Mouse (Mus musculus): ENCODE measurements around the gene Agtpbp1. TPM values are rescaled to one million over a fixed set of nuclear protein-coding genes. Genes with fewer than 3 reads are reported as not detected.

Gene Agtpbp1
- polyA plus RNA-seq, 1 experiment from 2014 or later: 12.8 TPM

GRCm38 (mm10) chr13:59520834-59521233 lies 64.2 kb downstream of the Agtpbp1 start:
- ATAC-seq (ENCODE audit: low FRiP score, low TSS enrichment): no peak
- Histone ChIP-seq H3K27ac (ENCODE audit: low read length) (no peak overlapping the region), H3K4me1 (ENCODE audit: insufficient read depth, low read length) (no peaks in the 10 kb centered on the region), H3K36me3 (ENCODE audit: insufficient read depth, low read length) (0 out of 2 replicates have a peak, but pooled peaks cover 4% of the 10 kb centered on the region), H3K4me2 (replicated peaks; ENCODE audit: low read depth, low read length) (no peak overlapping the region), H3K27me3 (ENCODE audit: insufficient read depth, low read length) (no peaks in the 10 kb centered on the region), H3K4me3 (ENCODE audit: low read length) (no peak overlapping the region), H3K9ac (replicated peaks; ENCODE audit: low read length) (no peak overlapping the region), H3K9me3 (ENCODE audit: low read length) (no peaks in the 10 kb centered on the region)
- WGBS: 94% methylated on average over 2 of the region's 2 CpGs

- Histone ChIP-seq H3K9ac (replicated peaks; ENCODE audit: low read length) (no peak overlapping the region), H3K4me2 (replicated peaks; ENCODE audit: low read depth, low read length) (no peak overlapping the region), H3K36me3 (ENCODE audit: insufficient read depth, low read length) (0 out of 2 replicates have a peak, but pooled peaks cover 4% of the 10 kb centered on the region), H3K4me3 (ENCODE audit: low read length) (no peak overlapping the region), H3K9me3 (ENCODE audit: low read length) (no peaks in the 10 kb centered on the region), H3K4me1 (ENCODE audit: insufficient read depth, low read length) (no peaks in the 10 kb centered on the region), H3K27me3 (ENCODE audit: insufficient read depth, low read length) (no peaks in the 10 kb centered on the region), H3K27ac (ENCODE audit: low read length) (no peak overlapping the region)
- 94% methylated on average over 6 of the region's 6 CpGs for WGBS
- no peak for ATAC-seq (ENCODE audit: low FRiP score, low TSS enrichment)
These were observed 65.5 kb downstream of the Agtpbp1 start for GRCm38 (mm10) chr13:59519479-59519878.

GRCm38 (mm10) chr13:59518016-59518415 lies 67.0 kb downstream of the Agtpbp1 start:
- Histone ChIP-seq H3K4me1 (ENCODE audit: insufficient read depth, low read length) (no peaks in the 10 kb centered on the region), H3K9me3 (ENCODE audit: low read length) (no peaks in the 10 kb centered on the region), H3K27ac (ENCODE audit: low read length) (no peak overlapping the region), H3K9ac (replicated peaks; ENCODE audit: low read length) (no peak overlapping the region), H3K36me3 (ENCODE audit: insufficient read depth, low read length) (no peaks in the 10 kb centered on the region; the same call in 1 of the 2 replicates), H3K4me3 (ENCODE audit: low read length) (no peak overlapping the region), H3K27me3 (ENCODE audit: insufficient read depth, low read length) (no peaks in the 10 kb centered on the region), H3K4me2 (replicated peaks; ENCODE audit: low read depth, low read length) (no peak overlapping the region)
- ATAC-seq (ENCODE audit: low FRiP score, low TSS enrichment): no peak
- WGBS: 78% methylated on average over 4 of the region's 4 CpGs

- Histone ChIP-seq H3K9me3 (ENCODE audit: low read length) (no peaks in the 10 kb centered on the region), H3K4me1 (ENCODE audit: insufficient read depth, low read length) (no peaks in the 10 kb centered on the region), H3K27me3 (ENCODE audit: insufficient read depth, low read length) (no peaks in the 10 kb centered on the region), H3K9ac (replicated peaks; ENCODE audit: low read length) (no peak overlapping the region), H3K4me2 (replicated peaks; ENCODE audit: low read depth, low read length) (no peak overlapping the region), H3K4me3 (ENCODE audit: low read length) (no peak overlapping the region), H3K27ac (ENCODE audit: low read length) (no peak overlapping the region), H3K36me3 (ENCODE audit: insufficient read depth, low read length) (peaks cover 2% of the 10 kb centered on the region; the same call in 1 of the 2 replicates)
- WGBS: 27% methylated on average over 7 of the region's 7 CpGs
- no peak for ATAC-seq (ENCODE audit: low FRiP score, low TSS enrichment)
These were observed 70.0 kb downstream of the Agtpbp1 start for GRCm38 (mm10) chr13:59515074-59515473.

- ATAC-seq (ENCODE audit: low FRiP score, low TSS enrichment): no peak
- H3K9me3 ChIP-seq (ENCODE audit: low read length): no peaks in the 10 kb centered on the region
- no peaks in the 10 kb centered on the region for H3K27me3 ChIP-seq (ENCODE audit: insufficient read depth, low read length)
- no peak overlapping the region for H3K4me2 ChIP-seq (replicated peaks; ENCODE audit: low read depth, low read length)
- H3K27ac ChIP-seq (ENCODE audit: low read length): no peak overlapping the region
- H3K4me1 ChIP-seq (ENCODE audit: insufficient read depth, low read length): no peaks in the 10 kb centered on the region
- no peak overlapping the region for H3K9ac ChIP-seq (replicated peaks; ENCODE audit: low read length)
- WGBS: 65% methylated on average over 10 of the region's 10 CpGs
- no peak overlapping the region for H3K4me3 ChIP-seq (ENCODE audit: low read length)
- H3K36me3 ChIP-seq (ENCODE audit: insufficient read depth, low read length): peaks cover 13% of the 10 kb centered on the region; the same call in 1 of the 2 replicates
These were observed 75.2 kb downstream of the Agtpbp1 start for GRCm38 (mm10) chr13:59509644-59510366.

GRCm38 (mm10) chr13:59508584-59508983 lies 76.4 kb downstream of the Agtpbp1 start:
- no peak for ATAC-seq (ENCODE audit: low FRiP score, low TSS enrichment)
- H3K36me3 ChIP-seq (ENCODE audit: insufficient read depth, low read length): peaks cover 13% of the 10 kb centered on the region; the same call in 1 of the 2 replicates
- H3K9me3 ChIP-seq (ENCODE audit: low read length): no peaks in the 10 kb centered on the region
- H3K27ac ChIP-seq (ENCODE audit: low read length): no peak overlapping the region
- H3K4me1 ChIP-seq (ENCODE audit: insufficient read depth, low read length): 0 out of 2 replicates have a peak, but pooled peaks cover 2% of the 10 kb centered on the region
- H3K27me3 ChIP-seq (ENCODE audit: insufficient read depth, low read length): no peaks in the 10 kb centered on the region
- H3K9ac ChIP-seq (replicated peaks; ENCODE audit: low read length): no peak overlapping the region
- H3K4me2 ChIP-seq (replicated peaks; ENCODE audit: low read depth, low read length): no peak overlapping the region
- 66% methylated on average over 4 of the region's 4 CpGs for WGBS
- H3K4me3 ChIP-seq (ENCODE audit: low read length): no peak overlapping the region

DNA sequence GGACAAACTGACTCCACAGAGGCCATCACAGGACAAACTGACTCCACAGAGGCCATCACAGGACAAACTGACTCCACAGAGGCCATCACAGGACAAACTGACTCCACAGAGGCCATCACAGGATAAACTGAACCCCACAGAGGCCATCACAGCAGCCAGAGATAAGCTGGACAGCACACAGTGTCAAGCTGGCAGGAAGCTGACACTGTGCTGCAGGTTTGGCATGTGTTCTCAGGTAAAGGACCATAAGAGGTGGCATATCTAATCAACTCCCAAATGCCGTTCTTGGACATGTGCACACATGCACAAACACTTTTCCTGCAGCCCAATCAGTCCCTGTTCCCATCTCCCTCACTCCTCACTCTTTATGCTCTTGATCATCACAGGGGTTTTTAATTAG lies 78.6 kb downstream of the Agtpbp1 start:
- no peak overlapping the region for H3K4me3 ChIP-seq (ENCODE audit: low read length)
- no peak for ATAC-seq (ENCODE audit: low FRiP score, low TSS enrichment)
- no peak overlapping the region for H3K4me2 ChIP-seq (replicated peaks; ENCODE audit: low read depth, low read length)
- H3K27me3 ChIP-seq (ENCODE audit: insufficient read depth, low read length): no peaks in the 10 kb centered on the region
- H3K36me3 ChIP-seq (ENCODE audit: insufficient read depth, low read length): peaks cover 11% of the 10 kb centered on the region; the same call in 1 of the 2 replicates
- H3K27ac ChIP-seq (ENCODE audit: low read length): no peak overlapping the region
- 88% methylated on average over 1 of the region's 1 CpGs for WGBS
- no peak overlapping the region for H3K9ac ChIP-seq (replicated peaks; ENCODE audit: low read length)
- H3K4me1 ChIP-seq (ENCODE audit: insufficient read depth, low read length): 0 out of 2 replicates have a peak, but pooled peaks cover 8% of the 10 kb centered on the region
- no peaks in the 10 kb centered on the region for H3K9me3 ChIP-seq (ENCODE audit: low read length)

DNA sequence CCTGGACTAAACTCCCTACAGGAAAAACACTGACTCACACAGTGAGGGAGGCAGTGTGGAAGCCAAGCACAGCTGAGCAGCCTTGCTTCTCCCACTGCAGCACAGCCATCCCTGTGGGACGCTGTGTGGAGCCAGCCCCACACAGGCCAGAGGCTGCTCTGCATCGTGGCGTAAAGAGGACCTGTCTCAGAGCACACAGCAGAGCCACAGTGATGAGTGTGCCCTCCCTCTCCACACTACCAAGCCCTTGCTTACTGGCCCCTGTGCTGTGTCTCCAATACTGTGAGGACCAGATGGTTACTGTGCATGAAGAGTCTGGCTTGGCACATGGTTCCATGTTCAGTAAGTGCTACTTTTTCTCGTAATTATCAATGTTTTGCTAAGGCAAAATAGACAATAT lies 79.2 kb downstream of the Agtpbp1 start:
- Histone ChIP-seq H3K27me3 (ENCODE audit: insufficient read depth, low read length) (no peaks in the 10 kb centered on the region), H3K4me1 (ENCODE audit: insufficient read depth, low read length) (0 out of 2 replicates have a peak, but pooled peaks cover 8% of the 10 kb centered on the region), H3K4me3 (ENCODE audit: low read length) (no peak overlapping the region), H3K4me2 (replicated peaks; ENCODE audit: low read depth, low read length) (no peak overlapping the region), H3K27ac (ENCODE audit: low read length) (no peak overlapping the region), H3K36me3 (ENCODE audit: insufficient read depth, low read length) (peaks cover 11% of the 10 kb centered on the region; the same call in 1 of the 2 replicates), H3K9me3 (ENCODE audit: low read length) (no peaks in the 10 kb centered on the region), H3K9ac (replicated peaks; ENCODE audit: low read length) (no peak overlapping the region)
- 82% methylated on average over 4 of the region's 4 CpGs for WGBS
- no peak for ATAC-seq (ENCODE audit: low FRiP score, low TSS enrichment)

DNA sequence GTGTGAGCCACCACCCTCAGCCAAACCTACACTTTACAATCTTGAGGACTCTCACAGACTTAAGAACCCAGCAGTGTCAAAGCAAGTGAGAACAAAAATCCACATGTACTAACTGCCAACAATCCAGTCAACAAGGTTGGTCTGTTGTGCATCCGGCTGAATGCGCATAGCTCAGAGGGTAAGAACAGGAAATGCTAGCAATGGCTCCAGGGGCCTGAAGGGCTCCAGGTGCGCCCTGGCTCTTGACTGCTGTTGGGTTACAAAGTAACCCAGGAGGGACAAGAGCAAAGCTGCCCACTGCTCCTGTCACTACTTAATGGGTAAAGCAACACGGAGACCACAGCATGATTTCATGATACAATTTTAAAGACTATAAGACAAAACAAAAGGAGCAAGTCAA lies 81.4 kb downstream of the Agtpbp1 start:
- H3K36me3 ChIP-seq (ENCODE audit: insufficient read depth, low read length): peaks cover 17% of the 10 kb centered on the region; the same call in 1 of the 2 replicates
- H3K4me2 ChIP-seq (replicated peaks; ENCODE audit: low read depth, low read length): no peak overlapping the region
- no peak overlapping the region for H3K27ac ChIP-seq (ENCODE audit: low read length)
- WGBS: 67% methylated on average over 4 of the region's 4 CpGs
- H3K4me1 ChIP-seq (ENCODE audit: insufficient read depth, low read length): 0 out of 2 replicates have a peak, but pooled peaks cover 8% of the 10 kb centered on the region
- H3K9ac ChIP-seq (replicated peaks; ENCODE audit: low read length): no peak overlapping the region
- no peak overlapping the region for H3K4me3 ChIP-seq (ENCODE audit: low read length)
- no peaks in the 10 kb centered on the region for H3K9me3 ChIP-seq (ENCODE audit: low read length)
- no peaks in the 10 kb centered on the region for H3K27me3 ChIP-seq (ENCODE audit: insufficient read depth, low read length)
- ATAC-seq (ENCODE audit: low FRiP score, low TSS enrichment): no peak

DNA sequence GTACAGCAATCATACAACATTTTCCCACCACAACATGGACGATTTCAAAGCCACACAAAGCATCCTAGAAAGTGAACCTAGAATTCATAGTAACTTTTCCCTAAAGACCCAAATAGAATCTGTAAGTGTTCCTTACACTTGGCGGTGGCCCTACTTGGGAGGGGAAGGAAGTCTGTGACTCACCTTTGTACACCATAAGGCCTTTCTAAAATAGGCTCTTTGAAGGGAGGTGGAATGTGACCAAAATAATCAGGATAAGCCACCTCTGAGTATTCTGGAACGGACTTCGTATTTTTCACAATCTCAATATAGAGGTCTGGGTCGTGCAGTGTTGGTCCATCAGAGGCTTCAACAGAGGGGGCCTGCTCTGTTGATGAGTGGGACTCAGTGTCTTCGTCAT lies 85.2 kb downstream of the Agtpbp1 start:
- Histone ChIP-seq H3K27me3 (ENCODE audit: insufficient read depth, low read length) (no peaks in the 10 kb centered on the region), H3K9me3 (ENCODE audit: low read length) (no peaks in the 10 kb centered on the region), H3K9ac (replicated peaks; ENCODE audit: low read length) (no peak overlapping the region), H3K4me1 (ENCODE audit: insufficient read depth, low read length) (0 out of 2 replicates have a peak, but pooled peaks cover 8% of the 10 kb centered on the region), H3K36me3 (ENCODE audit: insufficient read depth, low read length) (peaks cover 11% of the 10 kb centered on the region), H3K4me2 (replicated peaks; ENCODE audit: low read depth, low read length) (no peak overlapping the region), H3K27ac (ENCODE audit: low read length) (no peak overlapping the region), H3K4me3 (ENCODE audit: low read length) (no peak overlapping the region)
- WGBS: 81% methylated on average over 6 of the region's 6 CpGs
- no peak for ATAC-seq (ENCODE audit: low FRiP score, low TSS enrichment)

All from kidney, embryonic 16.5 days (tissue).